Mouse (Mus musculus) gastrocnemius, adult 2 months (tissue): Measurements from ENCODE around the gene Atp9a. TPM values are rescaled to one million over a fixed set of nuclear protein-coding genes. Genes with fewer than 3 reads are reported as not detected.

Experiments
- DNase-seq: peaks from one replicate; pipeline ENCODE4 v3.0.0; 2022
- H3K27ac ChIP-seq: fragments of 200-600 bp; 2 replicates; pipeline ENCODE4 v1.8.1; 2022; ENCODE audit warnings: mild to moderate bottlenecking
- H3K4me3 ChIP-seq: fragments of 200-600 bp; 2 replicates; pipeline ENCODE4 v1.8.1; 2022; ENCODE audit warnings: mild to moderate bottlenecking, moderate library complexity
- CTCF ChIP-seq: fragments of 200-600 bp; IDR thresholded peaks from 2 replicates; pipeline ENCODE4 v1.8.1; 2022; ENCODE audit warnings: antibody characterized with exemption, mild to moderate bottlenecking, moderate library complexity
- intact Hi-C: fragments of 180-260 bp; cut with DNase I; formaldehyde crosslinking; loops from one replicate; pipeline ENCODE4 v1.15.1; 2025
- total RNA-seq, 2 experiments: library from RNA; stranded (reverse); gene quantifications; 2 replicates each; pipeline ENCODE4 v1.2.3; 2021

The Atp9a gene
- total RNA-seq, 2 experiments from 2014 or later: 15.3 to 25.0 TPM

DNA sequence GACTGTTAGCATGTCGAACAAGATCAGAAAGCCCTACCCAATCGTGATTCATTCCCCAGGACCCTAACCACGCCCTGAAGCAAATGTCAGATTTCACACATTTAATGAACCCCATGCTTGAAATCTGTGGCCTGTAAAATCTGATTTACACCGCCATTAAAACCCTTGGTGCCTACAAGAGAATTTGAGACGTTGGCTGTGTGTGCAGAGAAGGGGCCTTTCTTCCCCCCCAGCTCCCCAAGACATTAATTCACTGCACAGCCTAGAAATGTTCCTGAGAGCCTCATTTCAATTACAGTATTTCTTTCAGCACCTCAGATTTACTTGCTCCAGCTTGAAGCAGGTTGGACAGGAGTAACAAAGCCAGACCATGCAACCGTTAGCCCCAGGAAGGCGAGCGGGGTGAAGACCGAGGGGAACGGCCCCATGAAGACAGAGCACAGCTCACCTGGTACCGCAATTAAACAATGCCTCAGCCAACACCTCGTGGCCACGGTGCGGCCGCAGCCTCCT lies 123.9 kb downstream of the Atp9a start:
- intact Hi-C loops: no loop called here
- H3K4me3 ChIP-seq: no peak overlapping the region
- TF ChIP-seq CTCF: no peak
- no peak for DNase-seq
- no peak overlapping the region for H3K27ac ChIP-seq

DNA sequence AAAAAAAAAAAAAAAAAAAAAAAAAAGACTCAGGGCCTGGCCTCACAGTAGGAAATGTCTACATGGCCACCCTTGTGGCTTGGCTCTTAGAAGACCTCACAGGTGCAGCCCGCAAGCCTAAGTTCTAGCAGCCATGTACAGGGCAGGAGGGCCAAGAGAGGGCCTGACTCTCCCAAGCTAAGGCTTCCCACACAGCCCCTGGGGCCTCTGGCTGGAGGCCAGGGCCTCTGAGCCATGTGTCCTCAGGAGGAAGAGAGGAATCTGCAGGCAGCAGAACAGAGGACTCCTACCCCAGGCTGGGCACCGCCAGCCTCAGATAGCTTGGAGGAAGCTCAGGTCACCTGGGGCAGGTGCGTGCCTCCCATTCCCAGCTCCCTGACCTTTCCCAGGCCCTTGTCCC lies 127.0 kb downstream of the Atp9a start:
- TF ChIP-seq CTCF: no peak
- DNase-seq: no peak
- intact Hi-C loops: no loop called here
- no peak overlapping the region for H3K4me3 ChIP-seq
- H3K27ac ChIP-seq: no peak overlapping the region

DNA sequence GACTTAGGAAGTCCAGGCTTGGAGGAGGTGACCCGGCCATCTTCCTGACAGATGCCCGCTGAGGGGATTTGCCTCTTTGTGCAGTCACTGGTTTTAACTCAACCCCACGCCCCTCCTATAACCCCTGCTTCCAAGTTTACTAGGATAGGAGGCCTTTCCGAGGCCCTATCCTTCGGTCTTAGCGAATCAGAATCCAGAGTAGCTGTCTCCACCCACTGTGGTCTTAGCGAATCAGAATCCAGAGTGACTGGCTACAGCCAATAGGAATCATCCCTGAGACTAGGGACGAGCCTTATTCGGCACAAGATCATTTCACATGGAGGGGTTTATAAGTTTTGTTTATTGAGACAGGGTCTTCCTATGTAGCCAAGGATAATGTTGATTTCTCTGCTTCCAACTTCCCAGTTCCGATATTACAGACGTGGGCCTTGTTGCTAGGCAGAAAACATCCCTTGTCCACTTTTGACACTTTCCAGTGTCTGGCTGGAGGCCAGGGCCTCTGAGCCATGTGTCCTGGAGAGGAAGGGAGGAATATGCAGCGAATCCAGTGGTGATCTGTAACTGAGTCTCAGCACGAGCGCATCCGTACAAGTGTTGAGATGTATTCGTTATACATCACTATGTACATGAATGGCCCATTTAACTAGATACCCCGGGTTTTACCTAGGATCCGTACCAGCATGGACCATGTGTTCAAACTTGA lies 127.9 kb downstream of the Atp9a start:
- peak; percentile 46 for DNase-seq
- no peak overlapping the region for H3K27ac ChIP-seq
- no peak overlapping the region for H3K4me3 ChIP-seq
- TF ChIP-seq CTCF: no peak
- intact Hi-C loops: no loop called here

DNA sequence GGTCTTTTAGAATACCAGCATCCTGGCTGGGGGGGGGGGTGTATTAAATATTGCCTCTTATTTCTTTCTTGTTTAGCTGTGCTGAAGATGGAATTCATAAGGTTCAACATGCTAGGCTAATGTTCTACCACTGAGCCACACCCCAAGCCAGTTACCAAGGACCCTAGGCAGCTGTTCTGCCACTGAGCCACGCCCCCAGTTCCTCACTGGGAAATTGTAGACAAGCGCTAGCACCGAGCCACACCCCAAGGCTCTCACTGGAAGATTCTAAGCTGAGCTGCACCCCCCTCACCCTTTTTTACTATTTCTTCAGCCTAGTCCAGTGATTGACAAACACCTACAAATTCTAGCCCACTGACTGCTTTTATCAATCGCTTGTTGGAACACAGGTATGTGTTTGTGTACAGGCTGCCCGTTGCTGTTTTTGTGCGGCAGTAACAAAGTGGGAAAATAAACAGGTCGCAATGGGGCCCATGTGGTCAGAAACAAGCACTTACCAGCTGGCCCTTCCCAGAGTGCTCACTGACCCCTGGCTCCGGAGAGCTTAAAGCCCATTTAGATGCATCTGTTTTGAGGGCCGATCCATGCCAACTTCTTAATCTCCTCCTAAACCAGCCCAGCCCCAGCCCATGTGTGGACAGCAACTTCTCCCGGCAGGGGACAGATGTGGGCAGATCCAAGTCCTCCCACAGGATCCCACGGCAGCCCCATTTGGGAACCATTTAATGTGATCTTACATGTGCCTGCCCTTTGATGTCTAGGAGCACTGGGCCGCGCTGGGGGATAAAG lies 128.9 kb downstream of the Atp9a start:
- no peak for TF ChIP-seq CTCF
- Histone ChIP-seq H3K4me3 (no peak overlapping the region), H3K27ac (no peak overlapping the region)
- intact Hi-C loops: no loop called here
- peak; percentile 34 for DNase-seq

DNA sequence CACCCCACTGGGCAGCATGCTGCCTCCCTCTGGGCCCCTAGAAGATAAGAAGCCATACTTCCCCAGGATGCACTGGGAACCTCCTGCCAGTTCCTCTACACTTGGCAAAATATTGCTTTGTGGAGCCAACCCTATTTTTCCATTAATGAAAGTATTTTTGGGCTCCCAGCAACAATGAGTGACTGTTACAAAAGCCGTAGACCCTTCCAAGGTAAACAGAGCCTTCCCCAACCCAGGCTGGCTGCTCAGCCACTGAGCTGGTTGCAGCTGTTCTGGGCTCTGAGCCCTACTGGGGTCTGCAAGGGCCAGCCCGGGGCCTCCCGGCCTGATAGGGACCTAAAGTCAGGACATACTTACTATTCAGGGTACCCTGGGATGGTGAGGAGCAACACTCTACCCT lies 131.3 kb downstream of the Atp9a start:
- DNase-seq: no peak
- intact Hi-C loops: no loop called here
- no peak for TF ChIP-seq CTCF
- no peak overlapping the region for H3K4me3 ChIP-seq
- no peak overlapping the region for H3K27ac ChIP-seq

DNA sequence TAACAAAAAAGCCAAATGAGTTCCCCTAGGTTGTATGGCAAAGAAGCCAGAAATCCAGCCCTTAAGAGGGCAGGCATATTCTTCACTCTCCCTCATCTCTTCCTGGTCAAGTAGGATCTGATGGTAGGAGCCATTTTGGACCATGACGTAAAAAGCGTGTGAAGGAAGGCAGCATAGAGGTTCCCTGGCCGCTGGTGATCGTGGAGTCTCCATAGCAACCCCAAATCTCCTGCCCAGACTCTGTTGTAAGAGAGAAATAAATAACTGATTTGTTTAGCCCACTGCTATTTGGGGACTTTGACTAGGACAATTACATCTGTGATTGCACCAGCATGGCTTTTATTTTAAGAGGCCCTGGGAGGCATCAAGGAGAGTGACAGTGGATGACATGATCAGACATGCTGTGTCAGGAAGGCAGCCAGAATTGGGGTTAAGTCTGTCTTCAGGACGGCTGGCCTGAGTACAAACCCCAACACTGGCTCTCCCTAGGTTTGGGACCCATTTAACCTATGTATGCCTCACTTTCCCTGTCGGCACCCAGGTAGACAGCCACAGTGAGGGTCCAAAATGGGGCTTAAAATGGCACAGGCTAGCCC lies 132.5 kb downstream of the Atp9a start:
- no peak overlapping the region for H3K27ac ChIP-seq
- H3K4me3 ChIP-seq: no peak overlapping the region
- intact Hi-C loops: no loop called here
- DNase-seq: no peak
- no peak for TF ChIP-seq CTCF

DNA sequence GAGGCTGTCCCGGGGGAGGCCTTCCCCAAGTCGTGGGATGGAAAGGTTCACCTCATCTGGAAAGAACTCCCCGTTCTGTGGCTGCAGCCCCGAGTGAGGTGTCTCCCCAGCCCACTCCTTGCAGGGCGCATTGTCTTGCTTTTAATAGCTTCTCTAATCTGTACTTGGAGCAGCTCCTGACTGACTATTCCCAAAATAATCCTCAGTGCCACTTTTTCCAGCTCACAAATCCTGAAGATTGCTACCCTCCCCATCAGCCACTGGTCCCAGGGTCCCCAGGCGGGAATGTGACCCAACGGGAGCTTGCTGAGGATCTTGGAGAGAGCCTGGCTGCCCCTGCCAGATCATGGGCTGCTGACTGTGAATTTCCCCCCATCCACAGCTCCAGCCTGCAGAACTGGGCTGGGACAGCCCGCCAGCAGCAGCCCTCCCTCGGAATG lies 134.1 kb downstream of the Atp9a start:
- H3K27ac ChIP-seq: peak overlapping the region; percentile 43; the same call in 1 of the 2 replicates
- no peak for TF ChIP-seq CTCF
- intact Hi-C loops: no loop called here
- peak; percentile 33 for DNase-seq
- no peak overlapping the region for H3K4me3 ChIP-seq

DNA sequence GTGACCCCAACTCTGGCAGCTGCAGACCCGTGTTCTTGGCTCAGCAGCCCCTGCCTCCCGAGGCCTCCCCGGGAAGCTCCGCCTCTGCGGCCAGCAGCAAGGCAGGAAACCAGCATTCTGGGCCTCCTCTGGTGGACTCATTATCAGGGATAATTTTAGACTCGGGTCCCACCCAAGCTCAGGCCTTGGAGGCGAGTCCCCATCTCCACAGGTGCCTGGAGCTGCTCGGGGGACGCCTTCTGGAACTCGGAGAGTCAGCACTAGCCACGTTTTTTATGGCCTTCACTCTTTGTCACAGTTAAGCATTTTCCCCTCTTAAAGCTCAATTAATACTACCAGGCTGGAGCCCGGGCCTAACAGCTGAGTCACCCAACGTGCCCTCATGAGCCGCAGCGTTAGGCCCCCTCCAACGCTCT lies 137.5 kb downstream of the Atp9a start:
- H3K4me3 ChIP-seq: peak overlapping the region; percentile 39
- intact Hi-C loops: no loop called here
- peak overlapping the region; percentile 79 for H3K27ac ChIP-seq
- TF ChIP-seq CTCF: no peak
- DNase-seq: peak; percentile 70

DNA sequence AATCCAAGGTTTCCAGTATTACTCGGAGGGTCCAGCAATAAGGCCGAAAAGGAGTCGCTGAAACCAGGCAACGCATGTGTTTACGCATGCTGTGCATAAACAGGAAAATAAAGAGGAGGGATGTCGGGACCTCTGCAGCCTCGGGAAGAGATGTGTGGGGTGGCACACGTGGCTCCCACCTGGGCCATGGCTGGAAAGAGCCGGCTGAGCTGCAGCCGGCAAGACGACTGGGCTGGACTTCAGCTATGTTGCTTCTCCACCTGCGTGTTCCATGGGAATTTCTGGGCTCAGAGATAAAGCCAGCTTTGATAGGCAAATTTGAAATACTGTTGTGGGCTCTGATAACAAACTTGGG lies 139.8 kb downstream of the Atp9a start:
- TF ChIP-seq CTCF: no peak
- peak overlapping the region; percentile 74 for H3K27ac ChIP-seq
- H3K4me3 ChIP-seq: peak overlapping the region; percentile 78
- intact Hi-C loops: no loop called here
- DNase-seq: no peak

DNA sequence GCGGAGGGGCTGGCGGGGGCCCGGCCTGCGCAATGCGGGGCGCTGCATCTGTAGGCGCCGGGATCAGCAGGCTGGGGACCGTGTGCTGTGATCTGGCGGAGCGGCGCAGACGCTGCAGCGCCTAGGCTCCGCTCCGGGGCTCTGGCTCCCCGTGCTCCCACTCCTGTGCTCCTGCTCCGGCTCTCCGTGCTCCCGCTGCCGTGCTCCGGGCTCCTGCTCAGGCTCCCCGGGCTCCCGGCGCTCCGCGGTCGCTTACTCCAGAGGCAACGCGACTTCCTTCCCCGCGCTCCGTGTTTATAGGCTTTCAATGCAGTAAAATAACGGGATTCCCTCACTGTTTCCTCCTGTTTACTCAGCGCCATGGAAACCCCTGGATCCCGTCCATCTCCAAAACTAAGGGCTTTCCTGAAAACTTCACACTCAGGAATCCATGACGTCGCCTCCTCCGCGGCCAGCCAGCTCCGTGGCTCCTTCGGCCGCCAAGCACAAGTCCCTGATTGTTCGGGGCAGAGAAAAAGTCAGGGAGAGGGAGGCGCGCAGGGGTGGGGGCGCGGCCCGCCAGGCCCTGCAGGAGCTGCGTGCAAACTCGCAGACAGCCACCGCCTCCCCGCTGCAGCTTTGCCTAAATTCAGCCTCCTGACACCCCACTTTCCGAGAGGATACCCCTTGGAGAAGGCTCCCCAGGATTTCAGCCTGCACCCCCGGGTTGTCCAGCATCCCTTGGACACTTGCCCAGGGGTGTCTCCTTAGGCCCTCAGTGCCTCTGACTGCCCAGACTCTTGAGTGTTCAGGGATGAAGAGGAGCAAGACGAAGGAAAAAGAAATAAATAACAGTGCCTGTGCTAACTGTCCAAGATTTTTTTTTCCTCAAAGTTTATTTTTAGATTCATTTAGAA lies 140.5 kb downstream of the Atp9a start, which contains the start of gene Nfatc2:
Gene Nfatc2 (minus strand): TSS at position 167 of the 896 bp plus-strand sequence.
- intact Hi-C loops: no loop called here
- TF ChIP-seq CTCF: no peak
- DNase-seq: peak; percentile 90
- Histone ChIP-seq H3K4me3 (peak within 1 kb of the TSS; percentile 78), H3K27ac (peak within 1 kb of the TSS; percentile 74)

DNA sequence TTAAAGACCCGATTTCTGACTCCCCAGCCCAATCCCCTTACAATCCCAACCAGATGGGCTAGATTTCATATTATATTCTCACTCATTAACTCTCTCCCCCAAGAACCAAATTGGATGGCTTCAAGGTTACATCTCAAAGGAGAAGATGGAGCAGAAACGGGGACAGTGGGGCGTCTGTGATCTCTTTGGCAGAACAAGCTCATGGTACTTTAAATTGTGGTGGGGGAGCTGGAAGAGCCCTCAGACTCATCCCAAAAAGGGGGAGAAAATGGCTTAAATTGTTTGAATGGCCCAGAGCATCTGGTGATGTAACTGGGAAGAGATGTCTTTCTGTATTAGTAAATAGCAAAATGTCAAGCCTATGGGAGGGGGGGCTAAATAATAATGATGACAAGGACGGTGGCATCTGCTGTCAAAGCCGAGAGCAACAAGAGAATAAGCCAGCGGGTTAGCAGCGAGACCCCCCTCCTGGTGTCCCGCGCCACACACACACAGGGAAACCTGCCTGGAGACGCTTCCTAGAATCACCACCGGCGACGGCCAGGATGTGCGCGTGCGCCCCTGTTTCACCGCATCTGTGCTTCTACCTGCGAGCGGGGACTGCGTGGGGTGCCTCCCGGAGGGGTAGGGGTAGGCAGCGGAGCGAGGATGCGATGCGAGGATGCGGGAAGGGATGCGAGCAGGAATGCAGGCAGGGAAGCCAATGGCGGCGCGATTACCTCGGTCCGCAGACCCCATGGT lies 141.3 kb downstream of the Atp9a start:
- H3K27ac ChIP-seq: peak overlapping the region; percentile 74
- TF ChIP-seq CTCF: no peak
- no peak for DNase-seq
- H3K4me3 ChIP-seq: peak overlapping the region; percentile 78
- intact Hi-C loops: no loop called here
